Mouse (Mus musculus) CD4-positive helper T cell, adult 2 months (primary cell): ENCODE results near the gene Bdnf.

Experiments
- DNase-seq: peaks from one replicate; pipeline ENCODE4 v3.0.0-alpha.2; 2012; ENCODE audit warnings: low read depth, missing footprints, low spot score

The Bdnf gene

GRCm38 (mm10) chr2:109674532-109674931 is at the start of gene Bdnf:
TSS of gene Bdnf (plus strand) at chr2:109674700.
- DNase-seq = no peak

- DNase-seq = no peak
These were observed 47.6 kb upstream of the Bdnf start for GRCm38 (mm10) chr2:109626864-109627263.

- no peak for DNase-seq
These were observed 718 bp upstream of the Bdnf start for GRCm38 (mm10) chr2:109673509-109674455.

- DNase-seq = no peak
These were observed 551 bp downstream of the Bdnf start for GRCm38 (mm10) chr2:109675051-109675450.

- no peak for DNase-seq
These were observed 1.6 kb downstream of the Bdnf start for GRCm38 (mm10) chr2:109675973-109676617.

GRCm38 (mm10) chr2:109676618-109676974 is 2.1 kb downstream of the Bdnf start:
- DNase-seq = no peak

- DNase-seq = no peak
These were observed 3.0 kb downstream of the Bdnf start for GRCm38 (mm10) chr2:109677221-109678089.

- DNase-seq = no peak
These were observed 3.5 kb downstream of the Bdnf start for GRCm38 (mm10) chr2:109678090-109678409.

GRCm38 (mm10) chr2:109678454-109678853 is 4.0 kb downstream of the Bdnf start:
- DNase-seq = no peak

GRCm38 (mm10) chr2:109679446-109679845 is 4.9 kb downstream of the Bdnf start:
- DNase-seq = no peak

GRCm38 (mm10) chr2:109681071-109681470 is 6.6 kb downstream of the Bdnf start:
- no peak for DNase-seq

- no peak for DNase-seq
These were observed 14.2 kb downstream of the Bdnf start for GRCm38 (mm10) chr2:109688661-109689060.

- DNase-seq = no peak
These were observed 18.0 kb downstream of the Bdnf start for GRCm38 (mm10) chr2:109692266-109693177.

GRCm38 (mm10) chr2:109693178-109694115 is 18.9 kb downstream of the Bdnf start:
- no peak for DNase-seq

GRCm38 (mm10) chr2:109694116-109694837 is 19.8 kb downstream of the Bdnf start:
- DNase-seq = no peak

- no peak for DNase-seq
These were observed 20.3 kb downstream of the Bdnf start for GRCm38 (mm10) chr2:109694838-109695225.

- DNase-seq = no peak
These were observed 22.7 kb downstream of the Bdnf start for GRCm38 (mm10) chr2:109697151-109697550.

GRCm38 (mm10) chr2:109700291-109700690 is 25.8 kb downstream of the Bdnf start:
- no peak for DNase-seq

GRCm38 (mm10) chr2:109703588-109703987 is 29.1 kb downstream of the Bdnf start:
- DNase-seq = no peak
